In the genomic region with DNA sequence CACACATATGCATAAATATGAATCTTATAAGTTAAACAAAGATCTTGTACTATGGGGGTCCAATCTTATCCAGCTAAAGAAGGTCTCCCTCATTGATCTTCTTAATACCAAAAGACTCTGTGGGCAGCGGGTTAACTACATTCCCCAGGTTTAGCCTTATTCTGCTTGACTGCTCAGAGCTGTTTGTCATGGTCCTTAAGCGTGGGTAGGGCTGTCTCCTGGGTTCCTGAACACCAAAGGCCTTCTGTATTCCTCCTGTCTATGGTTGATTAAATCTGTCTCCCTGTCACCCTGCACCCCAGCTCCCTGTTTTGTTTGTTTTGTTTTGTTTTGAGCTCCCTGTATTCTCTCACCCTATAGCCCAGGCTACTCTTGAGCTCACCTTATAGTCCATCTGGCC, we compare ENCODE assay signal across 16 mouse cellular contexts. TPM values are rescaled to one million over a fixed set of nuclear protein-coding genes. Genes with fewer than 3 reads are reported as not detected.
DNase-seq lines count a peak whose midpoint lies in the region; ATAC-seq and TF ChIP-seq lines count a peak whose summit lies in the region.
"Had no signal": no experiment of that assay in that cellular context is flagged by ENCODE, and none has a peak within 500 bp of the region (broad histone marks: within the 10 kb centered on the region; RNA-seq: fewer than 3 reads in every experiment).

No protein-coding gene starts in this region.

- no peaks in the 10 kb centered on the region for H3K36me3 ChIP-seq in hindbrain, embryonic 15.5 days
- H3K36me3 ChIP-seq in hindbrain, embryonic 12.5 days, result no peaks in the 10 kb centered on the region
- H3K36me3 ChIP-seq in kidney, postnatal 0 days (ENCODE audit: insufficient read depth, low read length), result no peaks in the 10 kb centered on the region
- no peaks in the 10 kb centered on the region for H3K36me3 ChIP-seq in kidney, adult 2 months (ENCODE audit: control insufficient read depth, insufficient read depth, low read length)
- H3K36me3 ChIP-seq in neural tube, embryonic 14.5 days (ENCODE audit: control insufficient read depth, insufficient read depth, low read length), result no peaks in the 10 kb centered on the region
- no peaks in the 10 kb centered on the region for H3K36me3 ChIP-seq in forebrain, embryonic 16.5 days (ENCODE audit: control insufficient read depth, insufficient read depth)
- H3K36me3 ChIP-seq: embryonic facial prominence, embryonic 13.5 days; forebrain, embryonic 12.5 days; heart, embryonic 12.5 days had no signal

- no peak overlapping the region for H3K4me2 ChIP-seq in hindbrain, embryonic 15.5 days
- H3K4me2 ChIP-seq in hindbrain, embryonic 12.5 days (replicated peaks), result no peak overlapping the region
- no peak overlapping the region for H3K4me2 ChIP-seq in kidney, postnatal 0 days (ENCODE audit: low read length)
- no peak overlapping the region for H3K4me2 ChIP-seq in neural tube, embryonic 14.5 days (ENCODE audit: low read depth, low read length)
- no peak overlapping the region for H3K4me2 ChIP-seq in forebrain, embryonic 16.5 days (ENCODE audit: low read length)
- H3K4me2 ChIP-seq: embryonic facial prominence, embryonic 13.5 days; forebrain, embryonic 12.5 days; heart, embryonic 12.5 days had no signal

- H3K9ac ChIP-seq in hindbrain, embryonic 15.5 days, result no peak overlapping the region
- H3K9ac ChIP-seq in hindbrain, embryonic 12.5 days, result no peak overlapping the region
- H3K9ac ChIP-seq in kidney, postnatal 0 days (ENCODE audit: low read depth, low read length), result no peak overlapping the region
- no peak overlapping the region for H3K9ac ChIP-seq in neural tube, embryonic 14.5 days (replicated peaks; ENCODE audit: low read depth, low read length)
- no peak overlapping the region for H3K9ac ChIP-seq in forebrain, embryonic 16.5 days (replicated peaks; ENCODE audit: low read depth, low read length)
- H3K9ac ChIP-seq: embryonic facial prominence, embryonic 13.5 days; forebrain, embryonic 12.5 days; heart, embryonic 12.5 days had no signal

- peak overlapping the region; percentile 45; the same call in 1 of the 2 replicates for H3K27ac ChIP-seq in hindbrain, embryonic 15.5 days (replicated peaks)
- H3K27ac ChIP-seq in hindbrain, embryonic 12.5 days, result no peak overlapping the region
- no peak overlapping the region for H3K27ac ChIP-seq in kidney, postnatal 0 days
- H3K27ac ChIP-seq in kidney, adult 2 months (ENCODE audit: insufficient read depth, low read depth, low read length), result no peak overlapping the region
- peak overlapping the region; percentile 39; the same call in 1 of the 2 replicates for H3K27ac ChIP-seq in neural tube, embryonic 14.5 days (ENCODE audit: low read depth, low read length)
- no peak overlapping the region for H3K27ac ChIP-seq in forebrain, embryonic 16.5 days (ENCODE audit: low read length)
- H3K27ac ChIP-seq: embryonic facial prominence, embryonic 13.5 days; gastrocnemius, adult 2 months had no signal

- H3K4me3 ChIP-seq in hindbrain, embryonic 15.5 days, result no peak overlapping the region
- H3K4me3 ChIP-seq in hindbrain, embryonic 12.5 days, result no peak overlapping the region
- H3K4me3 ChIP-seq in kidney, postnatal 0 days (replicated peaks; ENCODE audit: low read depth, low read length), result no peak overlapping the region
- H3K4me3 ChIP-seq in kidney, adult 2 months (ENCODE audit: insufficient read depth, low read depth, low read length), result no peak overlapping the region
- H3K4me3 ChIP-seq in neural tube, embryonic 14.5 days (ENCODE audit: low read depth, low read length), result no peak overlapping the region
- no peak overlapping the region for H3K4me3 ChIP-seq in forebrain, embryonic 16.5 days (replicated peaks; ENCODE audit: low read length)
- H3K4me3 ChIP-seq: embryonic facial prominence, embryonic 13.5 days; forebrain, embryonic 12.5 days; gastrocnemius, adult 2 months; heart, embryonic 12.5 days had no signal

- H3K27me3 ChIP-seq in hindbrain, embryonic 15.5 days, result no peaks in the 10 kb centered on the region
- H3K27me3 ChIP-seq in hindbrain, embryonic 12.5 days, result no peaks in the 10 kb centered on the region
- H3K27me3 ChIP-seq in kidney, postnatal 0 days (ENCODE audit: insufficient read depth, low read length), result no peaks in the 10 kb centered on the region
- H3K27me3 ChIP-seq in kidney, adult 2 months (replicated peaks; ENCODE audit: control insufficient read depth, insufficient read depth, low read length), result no peaks in the 10 kb centered on the region
- H3K27me3 ChIP-seq in neural tube, embryonic 14.5 days (ENCODE audit: control insufficient read depth, insufficient read depth, low read length), result no peaks in the 10 kb centered on the region
- no peaks in the 10 kb centered on the region; the same call in 1 of the 2 replicates for H3K27me3 ChIP-seq in forebrain, embryonic 16.5 days (replicated peaks; ENCODE audit: control insufficient read depth, insufficient read depth, low read length)
- H3K27me3 ChIP-seq: heart, embryonic 12.5 days had no signal

- H3K9me3 ChIP-seq in hindbrain, embryonic 15.5 days, result no peaks in the 10 kb centered on the region
- H3K9me3 ChIP-seq in hindbrain, embryonic 12.5 days (replicated peaks), result no peaks in the 10 kb centered on the region
- H3K9me3 ChIP-seq in kidney, postnatal 0 days (replicated peaks; ENCODE audit: low read length), result no peaks in the 10 kb centered on the region
- H3K9me3 ChIP-seq in neural tube, embryonic 14.5 days (ENCODE audit: control insufficient read depth, low read length), result no peaks in the 10 kb centered on the region
- no peaks in the 10 kb centered on the region for H3K9me3 ChIP-seq in forebrain, embryonic 16.5 days (ENCODE audit: control insufficient read depth, low read length)
- H3K9me3 ChIP-seq: embryonic facial prominence, embryonic 13.5 days; forebrain, embryonic 12.5 days; heart, embryonic 12.5 days had no signal

- no peak for TF ChIP-seq POLR2A in kidney, adult 2 months (IDR thresholded peaks at IDR 0.05; ENCODE audit: low read depth, low read length)

- peaks cover 20% of the 10 kb centered on the region; the same call in 1 of the 2 replicates for H3K4me1 ChIP-seq in hindbrain, embryonic 15.5 days (replicated peaks)
- peaks cover 29% of the 10 kb centered on the region for H3K4me1 ChIP-seq in hindbrain, embryonic 12.5 days
- peaks cover 10% of the 10 kb centered on the region; the same call in 1 of the 2 replicates for H3K4me1 ChIP-seq in kidney, postnatal 0 days (replicated peaks; ENCODE audit: insufficient read depth, low read length)
- H3K4me1 ChIP-seq in kidney, adult 2 months (ENCODE audit: control insufficient read depth, insufficient read depth, low read length), result no peaks in the 10 kb centered on the region
- H3K4me1 ChIP-seq in neural tube, embryonic 14.5 days (ENCODE audit: control insufficient read depth, insufficient read depth, low read length), result peaks cover 15% of the 10 kb centered on the region
- peaks cover 25% of the 10 kb centered on the region for H3K4me1 ChIP-seq in forebrain, embryonic 16.5 days (replicated peaks; ENCODE audit: control insufficient read depth, insufficient read depth, low read length)

- peak; percentile 61 for DNase-seq in kidney, postnatal 0 days (ENCODE audit: low spot score)
- DNase-seq in kidney, adult 2 months, result no peak
- DNase-seq: adrenal gland, adult 2 months; adrenal gland, postnatal 25 days; cerebellum, adult 18-20 months; cerebellum, adult 9-11 months; cerebellum, postnatal 36 days; gastrocnemius, adult 2 months; gastrocnemius, postnatal 25 days had no signal

- WGBS in hindbrain, embryonic 15.5 days, result 56% methylated on average over 2 of the region's 2 CpGs
- 50% methylated on average over 2 of the region's 2 CpGs for WGBS in hindbrain, embryonic 12.5 days
- 41% methylated on average over 2 of the region's 2 CpGs for WGBS in kidney, postnatal 0 days
- 62% methylated on average over 2 of the region's 2 CpGs for WGBS in kidney, adult 2 months
- WGBS in neural tube, embryonic 14.5 days, result 54% methylated on average over 2 of the region's 2 CpGs
- 65% methylated on average over 2 of the region's 2 CpGs for WGBS in forebrain, embryonic 16.5 days

- no peak for ATAC-seq in hindbrain, embryonic 15.5 days (ENCODE audit: low FRiP score, low read depth)
- ATAC-seq in hindbrain, embryonic 12.5 days (ENCODE audit: low FRiP score), result no peak
- no peak for ATAC-seq in kidney, postnatal 0 days (replicated peaks; ENCODE audit: low FRiP score, low read depth)
- no peak for ATAC-seq in neural tube, embryonic 14.5 days (ENCODE audit: low read depth)
- ATAC-seq in forebrain, embryonic 16.5 days, result no peak

- TF ChIP-seq CTCF in kidney, postnatal 0 days (IDR thresholded peaks at IDR 0.05; ENCODE audit: low read depth), result no peak
- no peak for TF ChIP-seq CTCF in kidney, adult 2 months (conservative IDR thresholded peaks at IDR 0.05; ENCODE audit: insufficient read depth, insufficient read length, low read depth, low read length)

RNA-seq across cellular contexts. Expression of gene Snx11, which starts 48.8 kb away (rescaled TPM):
- 55.6 and 64.2 TPM in 2 replicates for polyA plus RNA-seq in hindbrain, embryonic 15.5 days (2015; fragmentation: Nextera tagmentation; extraction: Ambion mirVana)
- polyA plus RNA-seq in hindbrain, embryonic 12.5 days (2016; fragmentation: Nextera tagmentation; extraction: Ambion mirVana), result 40.5 and 45.1 TPM in 2 replicates
- polyA plus RNA-seq in kidney, postnatal 0 days (2015; fragmentation: Nextera tagmentation; extraction: Ambion mirVana), result 17.6 and 19.8 TPM in 2 replicates
- 13.2 and 13.7 TPM in 2 replicates for polyA plus RNA-seq in kidney, adult 2 months (2012; rRNA removed)
- polyA plus RNA-seq in neural tube, embryonic 14.5 days (2014; fragmentation: Nextera tagmentation; extraction: Ambion mirVana), result 43.9 and 51.2 TPM in 2 replicates
- 43.1 and 44.1 TPM in 2 replicates for polyA plus RNA-seq in forebrain, embryonic 16.5 days (2015; fragmentation: Nextera tagmentation; extraction: Ambion mirVana)

Comparison
In these comparisons a context has a peak if more than half of its experiments do, and no peak if none do; other contexts are left out.
1. H3K27ac ChIP-seq: peak in hindbrain, embryonic 15.5 days (single experiment) and neural tube, embryonic 14.5 days (single experiment); none in hindbrain, embryonic 12.5 days (single experiment), kidney, postnatal 0 days (single experiment), kidney, adult 2 months (single experiment) and forebrain, embryonic 16.5 days (single experiment).